Mouse (Mus musculus) heart, postnatal 25 days (tissue): Measurements from ENCODE around the gene Ehbp1. TPM values are rescaled to one million over a fixed set of nuclear protein-coding genes. Genes with fewer than 3 reads are reported as not detected.

Source experiments
- DNase-seq: peaks from one replicate; pipeline ENCODE4 v3.0.0; 2022; ENCODE audit warnings: low spot score
- intact Hi-C: fragments of 180-260 bp; cut with DNase I; formaldehyde crosslinking; loops from one replicate; pipeline ENCODE4 v1.15.1; 2025
- total RNA-seq, 2 experiments: library from RNA; stranded (reverse); gene quantifications; 2 replicates each; pipeline ENCODE4 v1.2.3; 2021

The Ehbp1 gene
- total RNA-seq, 2 experiments from 2014 or later = 119 to 122 TPM

DNA sequence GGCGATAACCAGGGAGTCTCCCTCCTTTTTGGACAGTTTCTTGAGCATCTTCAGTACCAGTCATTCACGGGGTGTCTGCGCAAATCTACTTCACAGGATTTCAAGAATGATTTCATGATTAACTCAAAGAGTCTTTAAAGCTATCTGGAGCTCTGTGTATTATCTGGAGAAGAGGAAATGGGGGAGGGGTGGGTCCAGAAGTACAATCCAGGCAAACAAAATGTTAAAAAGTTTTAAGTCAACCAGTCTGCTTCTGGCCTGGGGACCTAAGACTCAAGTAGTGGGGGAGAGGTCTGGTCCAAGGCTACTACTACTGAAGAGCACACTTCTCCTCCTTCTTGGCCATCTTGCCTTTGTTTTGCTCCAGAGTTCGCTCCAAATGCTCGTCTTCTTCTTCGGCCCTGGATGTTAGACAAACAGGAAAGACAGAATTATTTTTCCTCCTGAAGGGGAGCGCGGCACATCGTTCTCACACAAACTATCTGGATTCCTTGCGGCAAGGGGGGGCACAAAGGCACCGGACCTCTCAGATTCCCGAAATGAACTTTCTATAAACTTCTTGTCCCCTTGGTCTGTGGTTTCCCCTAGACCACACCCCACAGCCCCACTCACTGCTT, 335.5 kb downstream of the Ehbp1 start:
- intact Hi-C loops = no loop called here

DNA sequence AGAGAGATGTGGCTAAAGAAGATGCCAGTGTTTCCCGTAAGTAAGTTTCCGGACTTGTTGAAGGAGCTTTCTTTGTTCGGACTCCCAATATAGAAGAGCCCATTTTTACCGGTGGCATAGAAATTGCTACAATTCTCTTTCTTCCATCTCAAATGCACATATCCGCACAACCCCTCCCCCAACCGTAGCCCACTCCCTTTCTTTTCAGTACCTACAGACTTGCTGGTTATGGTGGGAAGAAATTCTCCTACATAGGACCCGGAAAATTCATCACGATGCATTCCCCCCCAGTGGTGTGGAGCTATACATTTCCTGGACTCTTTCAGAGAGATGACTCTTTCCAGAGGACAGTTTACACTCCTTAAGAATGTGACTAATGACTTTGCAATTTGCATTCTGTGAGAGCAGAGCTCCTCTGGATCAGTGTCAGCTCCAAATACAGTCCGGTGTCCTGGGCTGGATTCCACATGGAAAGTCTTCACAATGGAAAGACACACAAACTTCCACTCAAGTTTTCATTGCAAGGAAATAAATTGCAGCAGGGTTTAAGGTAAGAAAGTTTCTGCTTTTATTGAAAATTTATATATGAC, 336.7 kb downstream of the Ehbp1 start:
- intact Hi-C loops = no loop called here

More for the DNA sequence above, 335.5 kb downstream of the Ehbp1 start:
- no peak for DNase-seq

DNA sequence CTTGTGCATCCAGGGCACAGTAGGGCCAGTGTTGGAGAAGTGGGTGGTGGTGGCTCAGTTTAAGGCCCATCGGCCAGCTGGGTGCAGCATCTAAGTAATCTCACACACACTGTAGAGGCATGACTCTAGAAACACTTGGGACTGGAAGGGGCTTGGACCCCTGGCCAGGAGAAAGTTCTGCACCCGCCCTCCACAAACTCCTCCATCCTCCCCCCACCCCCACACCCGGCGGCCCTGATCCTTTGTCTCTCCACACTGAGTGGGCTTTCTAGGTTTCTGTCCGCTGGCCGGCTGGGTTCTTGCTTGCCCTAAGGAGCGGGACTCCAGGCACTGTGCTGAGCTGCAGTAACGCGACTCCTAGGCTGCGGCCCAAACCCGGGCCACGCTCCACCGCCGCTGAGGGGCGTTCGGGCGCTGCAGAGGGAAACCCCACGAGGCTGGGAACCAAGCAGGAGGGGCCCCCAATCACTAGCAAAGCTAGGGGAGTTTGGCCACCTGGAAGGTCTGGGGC, 337.7 kb downstream of the Ehbp1 start:
- intact Hi-C loops = no loop called here
- no peak for DNase-seq

More for the DNA sequence above, 336.7 kb downstream of the Ehbp1 start:
- no peak for DNase-seq

DNA sequence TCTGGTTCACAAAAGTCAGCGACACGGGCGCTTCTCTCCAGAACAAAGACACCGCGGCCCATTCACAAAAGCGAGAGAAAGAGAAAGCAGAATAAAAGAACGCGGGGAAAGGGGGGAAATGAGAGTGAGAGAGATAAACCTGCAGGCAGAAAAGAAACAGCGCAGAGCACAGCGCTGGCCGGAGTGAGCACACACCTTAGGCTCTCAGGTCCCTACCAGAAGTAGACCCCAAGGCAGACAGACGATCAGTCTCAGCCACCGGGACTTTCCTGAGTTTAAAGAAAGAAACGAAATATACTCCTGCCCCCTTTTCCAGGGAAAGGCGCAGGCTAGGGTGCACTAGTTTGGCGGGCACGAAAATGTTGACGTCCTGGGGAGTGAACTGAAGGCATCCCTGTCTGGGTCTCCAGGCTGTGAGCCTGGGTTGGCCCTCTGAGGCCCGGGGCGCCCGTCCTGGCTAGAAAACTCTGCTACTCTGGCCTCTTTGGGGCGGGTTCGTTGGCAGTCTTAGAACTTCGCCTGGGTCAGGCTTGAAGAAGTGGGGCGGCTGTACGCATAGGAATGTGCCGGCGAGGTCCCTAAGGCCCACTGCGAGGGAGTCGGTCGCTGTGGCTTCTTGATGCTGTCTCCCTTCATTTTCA, 338.6 kb downstream of the Ehbp1 start:
- DNase-seq = no peak
- intact Hi-C loops = loop anchor here (2.0 kb wide), 1 partner anchor 15 kb away; no protein-coding TSS in a partner anchor

DNA sequence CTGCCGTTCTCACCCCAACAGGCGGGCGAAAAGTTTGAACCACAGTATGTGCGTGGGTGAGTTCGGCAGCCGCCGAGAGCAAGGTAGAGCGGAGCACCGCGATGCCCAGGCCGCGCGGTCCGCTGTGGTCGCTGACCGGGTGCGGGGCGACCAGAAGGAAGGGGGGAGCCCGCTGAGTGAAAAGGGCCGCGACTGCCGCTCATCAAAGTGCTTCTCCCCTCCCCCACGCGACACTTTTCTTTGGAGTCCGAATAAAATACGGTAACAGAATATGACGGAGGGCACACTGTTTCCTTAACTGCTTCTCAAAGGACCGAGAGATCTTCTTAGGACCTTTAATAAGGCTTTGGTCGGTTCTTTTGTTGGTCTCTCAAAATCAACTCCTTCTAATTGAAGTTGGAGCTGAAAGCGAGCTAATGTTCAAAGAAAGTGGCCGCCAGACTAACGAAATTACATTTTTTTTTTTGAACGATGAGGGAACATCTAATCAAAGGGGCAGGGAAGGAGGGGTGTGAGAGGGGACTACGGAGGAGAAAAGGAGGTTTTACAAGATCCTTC, 339.2 kb downstream of the Ehbp1 start, which contains the start of gene Otx1:
Otx1 (minus strand) TSS at position 115 of the 558 bp plus-strand sequence.
- DNase-seq = no peak
- intact Hi-C loops = loop anchor here (2.0 kb wide), 1 partner anchor 14 kb away; no protein-coding TSS in a partner anchor

DNA sequence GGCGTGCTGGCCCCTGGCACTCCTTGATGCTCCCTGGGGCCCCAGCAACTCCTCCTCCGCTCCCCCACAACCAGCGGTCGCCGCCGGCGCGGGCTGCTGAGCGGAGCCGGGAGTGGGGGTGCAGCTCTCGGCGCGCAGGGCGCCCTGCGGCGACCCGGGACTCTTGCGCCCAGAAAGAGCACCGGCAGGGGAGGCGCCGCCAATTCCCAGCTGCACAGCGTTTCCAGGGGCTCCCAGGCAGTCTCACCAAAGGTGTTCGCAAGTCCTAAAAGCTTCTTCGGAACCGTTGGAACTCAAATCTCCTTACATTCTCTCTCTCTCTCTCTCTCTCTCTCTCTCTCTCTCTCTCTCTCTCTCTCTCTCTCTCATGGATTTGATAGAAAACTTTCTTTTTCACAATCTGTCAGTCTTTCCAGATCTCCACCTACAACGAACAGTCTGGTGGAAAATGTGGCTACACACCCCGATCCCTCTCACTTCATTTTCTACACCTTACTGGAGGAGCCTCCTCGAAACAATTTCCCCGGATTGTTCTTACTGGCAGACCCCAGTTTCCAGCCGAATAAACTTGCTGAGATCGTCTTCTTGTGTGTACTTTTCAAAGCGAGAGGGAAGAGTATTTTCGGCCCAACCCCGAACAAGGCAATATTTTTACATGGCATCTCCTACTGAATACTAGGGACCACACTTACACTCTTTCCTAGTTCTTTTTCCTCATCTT, 339.9 kb downstream of the Ehbp1 start:
- intact Hi-C loops = loop anchor here (2.0 kb wide), 1 partner anchor 13 kb away; no protein-coding TSS in a partner anchor

DNA sequence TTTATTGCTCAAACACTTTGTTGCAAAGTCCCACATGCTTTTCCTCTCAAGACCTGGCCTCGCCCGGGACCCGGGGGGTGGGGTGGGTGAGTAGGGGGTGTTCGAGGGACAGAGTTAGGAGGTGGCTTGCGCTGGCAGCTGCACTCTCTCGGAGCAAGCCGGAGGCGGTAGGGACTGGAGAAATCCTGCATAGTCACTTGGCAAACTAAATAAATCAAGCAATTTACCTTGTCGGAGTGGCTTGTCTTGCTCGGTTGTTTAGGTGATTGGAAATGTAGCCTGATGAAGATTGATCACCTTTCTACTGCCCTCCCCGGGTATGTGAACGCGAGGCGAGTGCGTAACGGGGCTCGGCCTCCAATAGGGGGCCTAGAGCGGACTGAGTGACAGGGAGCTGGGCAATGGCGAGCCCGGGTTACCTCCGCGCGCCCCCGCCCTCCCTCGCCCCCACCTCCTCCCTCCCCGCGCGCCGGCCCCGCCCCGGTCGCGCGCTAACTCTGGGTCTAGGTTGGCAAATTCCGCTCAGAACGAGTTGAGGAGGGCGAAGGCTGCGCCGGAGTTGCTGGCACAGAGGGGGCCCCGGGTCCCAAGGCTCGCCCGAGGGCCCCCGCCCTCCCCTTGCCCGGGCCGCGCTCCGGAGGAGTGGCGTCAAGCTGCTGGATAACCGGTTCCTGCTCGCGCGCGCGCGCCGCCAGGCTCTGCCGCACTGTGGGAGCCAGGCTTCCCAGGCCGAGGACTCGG, 340.6 kb downstream of the Ehbp1 start:
- intact Hi-C loops = loop anchor here (2.0 kb wide), 1 partner anchor 13 kb away; no protein-coding TSS in a partner anchor
- DNase-seq = no peak

More for the DNA sequence above, 339.9 kb downstream of the Ehbp1 start:
- DNase-seq = no peak

DNA sequence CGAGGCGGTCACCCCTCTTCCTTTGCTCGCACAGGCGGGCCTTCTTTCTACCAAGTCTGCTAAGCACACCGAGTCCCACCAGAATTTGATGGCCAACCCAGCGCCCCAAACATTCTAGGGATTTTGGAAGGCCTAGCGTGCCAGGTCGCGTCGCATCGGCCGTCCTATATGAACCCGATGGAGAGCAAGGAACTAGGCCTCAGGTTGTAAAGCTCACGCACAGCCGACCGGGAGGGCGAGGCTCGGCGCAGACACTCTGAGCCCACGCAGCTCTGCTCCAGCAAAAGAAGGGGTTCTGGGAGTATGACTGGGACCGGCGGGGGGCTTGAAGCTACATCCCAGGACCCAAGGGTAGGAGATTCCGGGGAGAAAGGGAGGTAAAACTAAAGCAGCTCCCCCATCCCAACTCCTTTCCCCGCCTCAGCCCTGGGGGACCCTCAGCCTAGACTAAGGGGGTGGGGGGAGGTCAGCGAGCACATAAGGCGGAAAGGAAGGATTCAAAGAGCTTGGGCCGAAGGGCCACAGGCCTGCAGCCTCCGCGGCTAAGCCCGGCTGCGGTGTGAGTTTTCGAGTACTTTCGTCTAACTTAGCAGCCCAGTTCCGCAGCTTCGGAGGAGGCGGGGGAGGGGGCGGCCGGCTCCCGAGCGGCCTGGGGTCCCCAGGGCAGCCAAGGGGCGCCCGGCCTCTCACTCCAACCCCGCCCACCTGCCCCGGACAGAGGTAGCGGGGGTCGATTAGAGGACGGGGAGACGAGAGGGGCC, 341.6 kb downstream of the Ehbp1 start:
- intact Hi-C loops = no loop called here
- no peak for DNase-seq

DNA sequence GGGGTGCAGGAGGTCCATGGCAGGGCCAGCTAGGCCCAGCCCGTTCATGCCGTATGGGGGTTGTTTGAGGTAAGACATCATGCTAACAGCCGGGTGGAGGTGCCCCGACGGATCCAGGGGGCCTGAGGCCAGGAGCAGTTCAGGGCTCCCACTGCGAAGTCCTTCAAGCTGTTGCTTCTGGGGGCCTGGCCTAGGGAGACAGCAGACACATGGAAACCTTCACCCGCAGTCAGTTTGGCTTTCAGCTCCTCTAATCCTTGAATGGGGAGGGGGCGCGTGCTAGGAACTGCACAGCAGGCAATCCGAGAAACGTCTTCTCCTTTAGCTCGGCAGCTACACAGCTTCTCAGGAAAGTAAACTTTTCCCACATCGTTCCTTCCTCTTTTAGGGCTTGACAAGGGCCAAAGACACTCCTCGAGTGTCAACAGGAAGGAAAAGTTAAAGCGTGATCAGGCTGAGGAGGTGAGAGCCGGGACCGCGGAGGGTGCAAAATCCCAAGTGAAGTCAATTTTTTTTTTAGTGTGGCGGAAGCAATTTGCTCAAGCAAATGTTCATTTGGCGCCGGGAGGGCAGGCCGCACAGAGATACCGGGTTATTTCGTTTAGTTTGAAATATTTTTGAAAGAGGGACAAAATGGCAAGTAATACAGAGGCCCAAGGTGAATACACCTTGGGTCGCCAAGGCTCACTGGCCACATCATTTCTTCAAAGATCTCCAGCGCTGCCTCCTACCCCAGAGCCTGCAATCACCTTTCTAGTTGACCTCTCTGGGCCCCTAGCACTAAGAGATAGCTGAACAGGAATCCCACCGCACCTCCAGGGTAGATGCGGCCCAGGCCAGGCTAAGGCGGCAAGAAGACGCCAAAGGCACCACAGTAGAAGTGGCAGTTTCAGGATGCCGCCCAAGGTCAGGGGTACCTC, 342.4 kb downstream of the Ehbp1 start:
- intact Hi-C loops = loop anchor here (10.0 kb wide), 1 partner anchor 285 kb away; no protein-coding TSS in a partner anchor
- DNase-seq = no peak

DNA sequence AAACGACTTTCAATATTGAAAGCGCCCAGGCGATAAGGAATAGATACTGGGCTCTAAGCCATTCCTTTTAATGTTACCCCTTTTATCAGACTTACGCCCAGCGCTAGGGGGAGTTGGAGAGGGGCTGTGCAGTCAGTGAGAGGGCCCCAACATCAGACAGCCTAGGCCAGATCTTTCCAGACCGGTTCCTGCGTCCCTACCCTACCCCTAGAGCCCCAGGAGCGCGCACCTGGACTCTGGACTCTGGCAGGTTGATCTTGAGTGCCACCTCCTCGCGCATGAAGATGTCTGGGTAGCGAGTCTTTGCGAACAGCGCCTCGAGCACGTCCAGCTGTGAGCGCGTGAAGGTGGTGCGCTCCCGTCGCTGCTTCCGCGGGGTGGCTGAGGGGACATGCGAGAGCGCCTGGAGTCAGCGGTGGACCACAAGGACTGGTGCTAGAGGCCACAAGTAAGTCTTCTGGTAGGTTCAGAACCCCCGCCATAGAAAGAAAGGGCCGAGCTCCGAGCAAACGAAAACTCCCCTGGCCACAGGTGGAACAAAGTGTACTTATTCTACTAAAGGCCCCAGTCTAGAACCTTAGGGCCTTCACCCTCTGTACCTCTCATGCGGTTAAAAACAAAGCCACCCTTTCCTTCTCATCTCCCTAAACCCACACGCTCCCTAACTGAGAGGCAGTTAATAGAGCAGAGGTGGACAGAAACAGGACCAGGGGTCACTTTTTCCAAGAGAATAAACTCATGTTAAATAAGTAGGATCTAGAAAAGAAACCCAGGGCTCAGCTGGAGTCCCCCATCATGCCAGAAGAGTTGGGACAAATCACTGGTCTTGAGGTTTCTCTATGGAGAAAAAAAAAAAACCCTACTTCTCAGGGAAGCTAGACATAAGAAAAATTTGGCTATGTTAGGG, 343.7 kb downstream of the Ehbp1 start:
- DNase-seq = no peak
- intact Hi-C loops = loop anchor here (10.0 kb wide), 1 partner anchor 286 kb away; no protein-coding TSS in a partner anchor

DNA sequence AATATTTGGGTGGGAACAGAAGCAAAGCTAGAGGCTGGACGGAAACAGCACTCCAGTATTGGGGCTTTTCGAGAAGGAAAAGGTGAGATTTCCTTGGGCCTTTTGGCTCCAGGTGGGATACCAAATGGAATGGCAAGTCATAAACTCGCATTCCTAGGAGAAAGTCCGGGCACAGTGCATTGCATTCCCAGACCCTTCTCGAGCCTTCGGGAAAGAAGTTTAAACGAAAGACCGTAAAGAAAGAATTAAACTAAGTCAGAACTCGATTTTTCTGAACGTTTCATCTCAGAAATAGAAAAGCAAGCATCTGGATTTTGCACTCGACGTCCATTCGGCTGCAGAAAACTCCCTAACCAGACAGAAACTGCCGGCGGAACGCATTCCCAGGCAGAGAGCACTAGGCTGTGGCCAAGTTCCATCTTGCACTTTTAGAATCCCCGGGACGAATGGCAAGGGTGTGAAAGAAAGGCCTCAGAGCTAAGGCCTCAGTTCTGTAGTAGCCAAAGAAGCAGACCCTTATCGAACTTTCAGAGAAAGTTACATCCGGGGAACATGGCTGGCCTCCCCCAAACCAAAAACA, 344.4 kb downstream of the Ehbp1 start:
- no peak for DNase-seq
- intact Hi-C loops = loop anchor here (10.0 kb wide), 1 partner anchor 287 kb away; no protein-coding TSS in a partner anchor

DNA sequence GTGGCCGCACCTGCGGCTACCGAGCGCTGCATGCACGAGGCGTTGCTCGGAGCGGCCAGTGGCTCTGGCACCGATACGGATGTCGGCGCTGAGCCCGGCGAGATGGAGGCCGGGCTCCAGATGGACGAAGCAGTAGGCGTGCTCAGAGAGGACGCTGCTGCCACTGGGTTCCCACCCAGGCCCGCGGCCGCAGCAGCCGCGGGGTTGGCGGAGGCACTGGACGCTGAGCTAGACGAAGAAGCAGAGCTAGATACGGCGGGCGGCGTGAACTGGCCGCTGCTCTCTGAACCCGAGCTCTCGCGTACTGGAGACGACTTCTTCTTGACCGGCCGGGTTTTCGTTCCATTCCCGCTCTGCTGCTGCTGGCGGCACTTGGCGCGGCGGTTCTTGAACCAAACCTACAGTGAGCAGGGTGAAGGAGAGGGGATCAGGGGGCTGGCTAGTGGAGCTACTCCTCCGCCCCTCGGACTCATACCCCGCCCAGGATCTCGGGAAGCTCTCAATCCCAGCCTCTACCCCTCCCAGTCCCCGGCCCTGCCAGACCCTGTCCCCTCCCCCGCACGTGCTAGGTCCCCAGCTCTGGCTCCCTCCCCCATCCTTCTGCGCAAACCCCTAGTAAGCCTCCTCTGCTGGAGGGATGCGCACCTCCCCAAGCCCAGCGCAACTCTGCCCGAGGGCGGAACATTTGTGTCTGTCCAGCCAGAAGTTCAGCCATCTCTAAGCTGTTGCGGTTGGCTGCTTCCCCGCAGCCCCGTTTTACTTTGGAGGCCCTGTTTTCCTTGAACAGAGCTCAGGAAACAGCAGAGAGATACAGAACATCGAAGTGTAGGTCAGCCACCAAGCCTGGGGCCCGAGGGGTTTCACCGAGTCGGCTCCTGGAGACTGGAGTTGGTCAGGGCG, 345.2 kb downstream of the Ehbp1 start:
- intact Hi-C loops = loop anchor here (10.0 kb wide), 1 partner anchor 288 kb away; no protein-coding TSS in a partner anchor
- DNase-seq = no peak

DNA sequence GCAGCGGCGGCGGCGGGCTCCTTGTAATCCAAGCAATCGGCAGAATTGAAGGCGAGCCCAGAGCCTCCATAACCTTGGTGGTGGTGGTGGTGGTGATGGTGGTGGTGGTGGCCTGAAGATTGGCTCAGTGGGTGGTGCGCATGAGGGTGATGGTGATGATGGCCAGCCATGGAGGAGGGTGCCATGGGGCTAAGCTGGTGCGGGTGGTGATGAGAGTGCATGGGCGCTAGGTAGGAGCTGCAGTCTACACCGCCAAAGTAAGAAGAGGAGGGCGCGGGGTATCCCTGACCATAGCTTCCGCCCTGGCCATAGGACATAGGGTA, 345.8 kb downstream of the Ehbp1 start:
- DNase-seq = no peak
- intact Hi-C loops = loop anchor here (10.0 kb wide), 1 partner anchor 289 kb away; no protein-coding TSS in a partner anchor

DNA sequence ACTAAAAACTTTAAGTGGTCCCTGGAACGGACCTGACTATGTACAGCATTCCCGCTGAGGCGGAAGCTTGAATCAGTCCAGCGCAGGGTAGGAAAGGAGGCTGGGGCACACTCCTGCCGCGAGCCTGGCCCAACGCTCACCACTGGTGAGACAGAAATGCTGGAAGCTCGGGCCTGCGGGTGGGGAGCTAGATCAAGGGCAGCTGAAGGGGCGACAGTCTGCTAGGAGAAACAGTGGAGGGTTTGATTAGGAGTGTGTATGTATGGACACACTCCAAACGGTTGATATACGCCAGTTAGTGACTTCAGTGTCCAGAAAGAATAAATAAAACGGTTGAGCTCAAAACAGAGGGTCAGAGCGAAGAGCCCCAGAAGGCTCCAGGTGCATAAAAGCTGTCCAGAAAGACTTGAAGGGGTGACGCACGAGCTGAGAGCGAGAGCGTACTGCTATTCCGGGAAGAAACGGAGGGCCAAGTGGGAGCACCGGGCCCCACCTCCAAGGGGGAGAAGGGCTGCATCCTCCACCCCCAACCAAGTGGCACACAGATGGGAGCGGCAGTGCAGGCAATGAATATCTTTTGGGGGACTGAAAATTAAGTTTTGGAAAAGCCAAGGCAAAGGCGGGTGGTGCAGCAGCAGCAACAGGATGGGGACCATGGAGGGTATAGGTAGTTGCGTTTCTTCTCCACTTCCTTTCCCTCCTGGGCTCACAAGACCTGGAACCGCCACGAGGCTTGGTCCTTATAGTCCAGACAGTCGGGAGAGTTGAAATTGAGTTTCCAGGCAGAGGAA, 346.4 kb downstream of the Ehbp1 start:
- DNase-seq = no peak
- intact Hi-C loops = loop anchor here (10.0 kb wide), 1 partner anchor 289 kb away; no protein-coding TSS in a partner anchor
